Mouse (Mus musculus): ENCODE data around the gene Spo11. TPM values are rescaled to one million over a fixed set of nuclear protein-coding genes. Genes with fewer than 3 reads are reported as not detected.

The Spo11 gene
- polyA plus RNA-seq, 1 experiment from 2014 or later: 1.7 TPM

GRCm38 (mm10) chr2:173020430-173020829 lies 42.9 kb downstream of the Spo11 start, which contains the start of gene Rbm38:
Rbm38 (plus strand) TSS chr2:173020498.
- no peak within 1 kb of the TSS for H3K27ac ChIP-seq (replicated peaks; ENCODE audit: low read depth, low read length)
- no peaks in the 10 kb centered on the region for H3K27me3 ChIP-seq (ENCODE audit: control insufficient read depth, insufficient read depth, low read length)
- 26% methylated on average over 11 of the region's 11 CpGs for WGBS
- H3K4me3 ChIP-seq (ENCODE audit: low read depth, low read length): peak within 1 kb of the TSS; percentile 28
- H3K36me3 ChIP-seq (ENCODE audit: control insufficient read depth, insufficient read depth, low read length): no peaks in the 10 kb centered on the region
- H3K9me3 ChIP-seq (ENCODE audit: control insufficient read depth, low read length): no peaks in the 10 kb centered on the region
- peaks cover 14% of the 10 kb centered on the region for H3K4me1 ChIP-seq (ENCODE audit: control insufficient read depth, insufficient read depth, low read length)
- peak within 1 kb of the TSS; percentile 67 for H3K4me2 ChIP-seq (ENCODE audit: low read depth, severe bottlenecking)
- DNase-seq (ENCODE audit: low spot score) (no peak), ATAC-seq (ENCODE audit: insufficient number of reproducible peaks, low FRiP score, low TSS enrichment, low read depth) (no peak)
- H3K9ac ChIP-seq (ENCODE audit: low read length): peak within 1 kb of the TSS; percentile 40

GRCm38 (mm10) chr2:173021633-173022055 lies 44.1 kb downstream of the Spo11 start:
- Histone ChIP-seq H3K4me2 (ENCODE audit: low read depth, severe bottlenecking) (peak overlapping the region; percentile 71), H3K27me3 (ENCODE audit: control insufficient read depth, insufficient read depth, low read length) (no peaks in the 10 kb centered on the region), H3K4me3 (ENCODE audit: low read depth, low read length) (peak overlapping the region; percentile 77), H3K9me3 (ENCODE audit: control insufficient read depth, low read length) (no peaks in the 10 kb centered on the region), H3K4me1 (ENCODE audit: control insufficient read depth, insufficient read depth, low read length) (peaks cover 20% of the 10 kb centered on the region), H3K9ac (ENCODE audit: low read length) (peak overlapping the region; percentile 74), H3K36me3 (ENCODE audit: control insufficient read depth, insufficient read depth, low read length) (0 out of 2 replicates have a peak, but pooled peaks cover 2% of the 10 kb centered on the region), H3K27ac (replicated peaks; ENCODE audit: low read depth, low read length) (no peak overlapping the region)
- ATAC-seq (ENCODE audit: insufficient number of reproducible peaks, low FRiP score, low TSS enrichment, low read depth): peak; percentile 62
- DNase-seq (ENCODE audit: low spot score): peak; percentile 95
- WGBS: under 1% methylated on average over 45 of the region's 54 CpGs

- Histone ChIP-seq H3K27ac (replicated peaks; ENCODE audit: low read depth, low read length) (no peak overlapping the region), H3K4me1 (ENCODE audit: control insufficient read depth, insufficient read depth, low read length) (peaks cover 25% of the 10 kb centered on the region), H3K4me2 (ENCODE audit: low read depth, severe bottlenecking) (peak overlapping the region; percentile 71), H3K27me3 (ENCODE audit: control insufficient read depth, insufficient read depth, low read length) (no peaks in the 10 kb centered on the region), H3K36me3 (ENCODE audit: control insufficient read depth, insufficient read depth, low read length) (peaks cover 2% of the 10 kb centered on the region; the same call in 1 of the 2 replicates), H3K9me3 (ENCODE audit: control insufficient read depth, low read length) (no peaks in the 10 kb centered on the region), H3K9ac (ENCODE audit: low read length) (peak overlapping the region; percentile 74), H3K4me3 (ENCODE audit: low read depth, low read length) (peak overlapping the region; percentile 77)
- DNase-seq (ENCODE audit: low spot score) (peak; percentile 73), ATAC-seq (ENCODE audit: insufficient number of reproducible peaks, low FRiP score, low TSS enrichment, low read depth) (0 out of 2 replicates have a peak, but pooled peaks have one; percentile 8)
- under 1% methylated on average over 43 of the region's 51 CpGs for WGBS
Observed at GRCm38 (mm10) chr2:173022056-173022681, 44.7 kb downstream of the Spo11 start.

- DNase-seq (ENCODE audit: low spot score) (no peak), ATAC-seq (ENCODE audit: insufficient number of reproducible peaks, low FRiP score, low TSS enrichment, low read depth) (no peak)
- H3K36me3 ChIP-seq (ENCODE audit: control insufficient read depth, insufficient read depth, low read length): peaks cover 4% of the 10 kb centered on the region
- WGBS: 38% methylated on average over 10 of the region's 10 CpGs
- no peaks in the 10 kb centered on the region for H3K27me3 ChIP-seq (ENCODE audit: control insufficient read depth, insufficient read depth, low read length)
- no peaks in the 10 kb centered on the region for H3K9me3 ChIP-seq (ENCODE audit: control insufficient read depth, low read length)
- peak overlapping the region; percentile 71 for H3K4me2 ChIP-seq (ENCODE audit: low read depth, severe bottlenecking)
- peak overlapping the region; percentile 77 for H3K4me3 ChIP-seq (ENCODE audit: low read depth, low read length)
- peak overlapping the region; percentile 74; the same call in 1 of the 2 replicates for H3K9ac ChIP-seq (ENCODE audit: low read length)
- peaks cover 26% of the 10 kb centered on the region for H3K4me1 ChIP-seq (ENCODE audit: control insufficient read depth, insufficient read depth, low read length)
- no peak overlapping the region for H3K27ac ChIP-seq (replicated peaks; ENCODE audit: low read depth, low read length)
Observed at GRCm38 (mm10) chr2:173022813-173023212, 45.3 kb downstream of the Spo11 start.

- Histone ChIP-seq H3K4me2 (ENCODE audit: low read depth, severe bottlenecking) (peak overlapping the region; percentile 71), H3K27me3 (ENCODE audit: control insufficient read depth, insufficient read depth, low read length) (no peaks in the 10 kb centered on the region), H3K4me1 (ENCODE audit: control insufficient read depth, insufficient read depth, low read length) (peaks cover 26% of the 10 kb centered on the region), H3K36me3 (ENCODE audit: control insufficient read depth, insufficient read depth, low read length) (peaks cover 6% of the 10 kb centered on the region), H3K27ac (replicated peaks; ENCODE audit: low read depth, low read length) (no peak overlapping the region), H3K9me3 (ENCODE audit: control insufficient read depth, low read length) (no peaks in the 10 kb centered on the region), H3K4me3 (ENCODE audit: low read depth, low read length) (peak overlapping the region; percentile 77), H3K9ac (ENCODE audit: low read length) (no peak overlapping the region)
- no peak for ATAC-seq (ENCODE audit: insufficient number of reproducible peaks, low FRiP score, low TSS enrichment, low read depth)
- DNase-seq (ENCODE audit: low spot score): no peak
- WGBS: 85% methylated on average over 7 of the region's 7 CpGs
Observed at GRCm38 (mm10) chr2:173023371-173023851, 45.9 kb downstream of the Spo11 start.

- Histone ChIP-seq H3K36me3 (ENCODE audit: control insufficient read depth, insufficient read depth, low read length) (peaks cover 8% of the 10 kb centered on the region), H3K27ac (replicated peaks; ENCODE audit: low read depth, low read length) (no peak overlapping the region)
- no peak for ATAC-seq (ENCODE audit: insufficient number of reproducible peaks, low FRiP score, low TSS enrichment, low read depth)
Observed at GRCm38 (mm10) chr2:173023966-173024365, 46.5 kb downstream of the Spo11 start.

GRCm38 (mm10) chr2:173024392-173024791 lies 46.9 kb downstream of the Spo11 start:
- DNase-seq (ENCODE audit: low spot score): no peak
- H3K4me2 ChIP-seq (ENCODE audit: low read depth, severe bottlenecking): 0 out of 2 replicates have a peak overlapping the region, but pooled peaks have one; percentile 3
- no peak overlapping the region for H3K27ac ChIP-seq (replicated peaks; ENCODE audit: low read depth, low read length)
- peaks cover 10% of the 10 kb centered on the region for H3K36me3 ChIP-seq (ENCODE audit: control insufficient read depth, insufficient read depth, low read length)
- WGBS: 74% methylated on average over 8 of the region's 8 CpGs
- peaks cover 18% of the 10 kb centered on the region for H3K4me1 ChIP-seq (ENCODE audit: control insufficient read depth, insufficient read depth, low read length)
- no peaks in the 10 kb centered on the region for H3K9me3 ChIP-seq (ENCODE audit: control insufficient read depth, low read length)
- H3K9ac ChIP-seq (ENCODE audit: low read length): no peak overlapping the region
- no peak for ATAC-seq (ENCODE audit: insufficient number of reproducible peaks, low FRiP score, low TSS enrichment, low read depth)
- no peak overlapping the region for H3K4me3 ChIP-seq (ENCODE audit: low read depth, low read length)
- H3K27me3 ChIP-seq (ENCODE audit: control insufficient read depth, insufficient read depth, low read length): no peaks in the 10 kb centered on the region

More at GRCm38 (mm10) chr2:173023966-173024365, 46.5 kb downstream of the Spo11 start:
- no peaks in the 10 kb centered on the region for H3K9me3 ChIP-seq (ENCODE audit: control insufficient read depth, low read length)
- no peaks in the 10 kb centered on the region for H3K27me3 ChIP-seq (ENCODE audit: control insufficient read depth, insufficient read depth, low read length)
- no peak for DNase-seq (ENCODE audit: low spot score)
- H3K9ac ChIP-seq (ENCODE audit: low read length): no peak overlapping the region
- no peak overlapping the region for H3K4me3 ChIP-seq (ENCODE audit: low read depth, low read length)
- no peak overlapping the region for H3K4me2 ChIP-seq (ENCODE audit: low read depth, severe bottlenecking)
- H3K4me1 ChIP-seq (ENCODE audit: control insufficient read depth, insufficient read depth, low read length): peaks cover 22% of the 10 kb centered on the region
- WGBS: 89% methylated on average over 4 of the region's 4 CpGs

- 0 out of 2 replicates have a peak overlapping the region, but pooled peaks have one; percentile 8 for H3K4me2 ChIP-seq (ENCODE audit: low read depth, severe bottlenecking)
- no peak overlapping the region for H3K9ac ChIP-seq (ENCODE audit: low read length)
- H3K4me1 ChIP-seq (ENCODE audit: control insufficient read depth, insufficient read depth, low read length): peaks cover 15% of the 10 kb centered on the region
- DNase-seq (ENCODE audit: low spot score): no peak
- no peaks in the 10 kb centered on the region for H3K27me3 ChIP-seq (ENCODE audit: control insufficient read depth, insufficient read depth, low read length)
- H3K27ac ChIP-seq (replicated peaks; ENCODE audit: low read depth, low read length): no peak overlapping the region
- ATAC-seq (ENCODE audit: insufficient number of reproducible peaks, low FRiP score, low TSS enrichment, low read depth): no peak
- H3K4me3 ChIP-seq (ENCODE audit: low read depth, low read length): no peak overlapping the region
- WGBS: 37% methylated on average over 4 of the region's 4 CpGs
- peaks cover 13% of the 10 kb centered on the region for H3K36me3 ChIP-seq (ENCODE audit: control insufficient read depth, insufficient read depth, low read length)
- H3K9me3 ChIP-seq (ENCODE audit: control insufficient read depth, low read length): no peaks in the 10 kb centered on the region
Observed at GRCm38 (mm10) chr2:173024938-173025337, 47.4 kb downstream of the Spo11 start.
